Mouse (Mus musculus) G1E (cell line): ENCODE data around the gene Spred1.

Experiments used
- CTCF ChIP-seq: IDR thresholded peaks from 2 replicates; pipeline ENCODE4 v1.5.1; 2012; ENCODE audit warnings: low read depth, low read length, inconsistent platforms, mixed read lengths
- GATA1 ChIP-seq: IDR thresholded peaks from 2 replicates; pipeline ENCODE4 v1.6.1; 2012; ENCODE audit warnings: borderline replicate concordance, low read length, inconsistent platforms, mixed read lengths
- TAL1 ChIP-seq: conservative IDR thresholded peaks from 2 replicates; pipeline ENCODE4 v1.6.1; 2012; ENCODE audit warnings: low read depth, low read length, inconsistent platforms, mixed read lengths

GRCm38 (mm10) chr2:117139977-117140376, 18.8 kb downstream of the Spred1 start:
- TF ChIP-seq CTCF = no peak
- no peak for TF ChIP-seq TAL1
- TF ChIP-seq GATA1 = no peak
